Mouse (Mus musculus): ENCODE measurements at regions not wholly inside any gene's neighbourhood (a gene's known extent, or its start where the extent isn't known, plus 50 kb on each side); places are given as distances from the start of the nearest gene placed in this dataset.

GRCm38 (mm10) chr6:51379074-51379473 lies 53.4 kb upstream of the Nfe2l3 start:
- no peak for TF ChIP-seq UBTF (IDR thresholded peaks at IDR 0.05; ENCODE audit: low read depth, low read length)
- TF ChIP-seq POLR2AphosphoS2 (IDR thresholded peaks at IDR 0.05; ENCODE audit: low read depth, low read length): no peak
- no peak for TF ChIP-seq CTCF (conservative IDR thresholded peaks at IDR 0.05 in 1 of 2, IDR thresholded peaks at IDR 0.05 in 1 of 2; ENCODE audit: low read depth in 2 of 2, low read length in 2 of 2)
